In genomic region chr2:28523643-28524117, GRCm38 (mm10) we compare ENCODE assay signal across 8 mouse cellular contexts. TPM values are rescaled to one million over a fixed set of nuclear protein-coding genes. Genes with fewer than 3 reads are reported as not detected.
A peak's percentile ranks its signal among the peaks of the same experiment; 100 is the strongest.
DNase-seq lines count a peak whose midpoint lies in the region; ATAC-seq and TF ChIP-seq lines count a peak whose summit lies in the region.

No protein-coding gene starts in this region.

- H3K9ac ChIP-seq in heart, embryonic 12.5 days, result no peak overlapping the region
- no peak overlapping the region for H3K9ac ChIP-seq in kidney, embryonic 15.5 days
- no peak overlapping the region for H3K9ac ChIP-seq in liver, adult 2 months (ENCODE audit: low read depth, low read length)
- H3K9ac ChIP-seq in midbrain, postnatal 0 days (replicated peaks; ENCODE audit: low read length, poor library complexity, severe bottlenecking), result no peak overlapping the region

- no peaks in the 10 kb centered on the region for H3K36me3 ChIP-seq in heart, embryonic 12.5 days
- peaks cover 2% of the 10 kb centered on the region; the same call in 1 of the 2 replicates for H3K36me3 ChIP-seq in kidney, embryonic 15.5 days
- H3K36me3 ChIP-seq in liver, adult 2 months (ENCODE audit: control insufficient read depth, insufficient read depth, low read length), result no peaks in the 10 kb centered on the region
- peaks cover 19% of the 10 kb centered on the region for H3K36me3 ChIP-seq in midbrain, postnatal 0 days (ENCODE audit: insufficient read depth, low read length)

- H3K4me3 ChIP-seq in heart, embryonic 12.5 days, result no peak overlapping the region
- no peak overlapping the region for H3K4me3 ChIP-seq in kidney, embryonic 15.5 days (replicated peaks)
- H3K4me3 ChIP-seq in liver, adult 2 months (ENCODE audit: insufficient read depth, low read depth, low read length), result no peak overlapping the region
- no peak overlapping the region for H3K4me3 ChIP-seq in midbrain, postnatal 0 days (ENCODE audit: low read depth, low read length)

- H3K9me3 ChIP-seq in heart, embryonic 12.5 days (replicated peaks), result no peaks in the 10 kb centered on the region
- H3K9me3 ChIP-seq in kidney, embryonic 15.5 days (replicated peaks), result no peaks in the 10 kb centered on the region
- H3K9me3 ChIP-seq in midbrain, postnatal 0 days (ENCODE audit: low read length), result no peaks in the 10 kb centered on the region

- peak; percentile 83 for ATAC-seq in heart, embryonic 12.5 days (ENCODE audit: insufficient number of reproducible peaks, low FRiP score)
- peak; percentile 33; the same call in 1 of the 2 replicates for ATAC-seq in kidney, embryonic 15.5 days (replicated peaks; ENCODE audit: low FRiP score)
- peak; percentile 67 for ATAC-seq in midbrain, postnatal 0 days (ENCODE audit: low FRiP score)

- 24% methylated on average over 5 of the region's 5 CpGs for WGBS in heart, embryonic 12.5 days
- 28% methylated on average over 5 of the region's 5 CpGs for WGBS in kidney, embryonic 15.5 days
- 21% methylated on average over 5 of the region's 5 CpGs for WGBS in liver, adult 2 months
- 4% methylated on average over 5 of the region's 5 CpGs for WGBS in midbrain, postnatal 0 days

- H3K27ac ChIP-seq in heart, embryonic 12.5 days (ENCODE audit: poor library complexity, severe bottlenecking), result peak overlapping the region; percentile 37
- H3K27ac ChIP-seq in kidney, embryonic 15.5 days, result no peak overlapping the region
- H3K27ac ChIP-seq in liver, adult 2 months (replicated peaks; ENCODE audit: insufficient read depth, low read depth, low read length), result no peak overlapping the region
- H3K27ac ChIP-seq in midbrain, postnatal 0 days (ENCODE audit: low read depth, low read length), result peak overlapping the region; percentile 63; the same call in 1 of the 2 replicates

- no peaks in the 10 kb centered on the region for H3K79me2 ChIP-seq in liver, adult 2 months (ENCODE audit: control insufficient read depth, insufficient read depth, low read length)

- H3K4me2 ChIP-seq in heart, embryonic 12.5 days, result no peak overlapping the region
- no peak overlapping the region for H3K4me2 ChIP-seq in kidney, embryonic 15.5 days
- no peak overlapping the region for H3K4me2 ChIP-seq in midbrain, postnatal 0 days (ENCODE audit: low read depth, low read length, poor library complexity, severe bottlenecking)

- peaks cover 37% of the 10 kb centered on the region for H3K4me1 ChIP-seq in heart, embryonic 12.5 days (replicated peaks)
- H3K4me1 ChIP-seq in kidney, embryonic 15.5 days, result peaks cover 55% of the 10 kb centered on the region
- no peaks in the 10 kb centered on the region; the same call in 1 of the 2 replicates for H3K4me1 ChIP-seq in liver, adult 2 months (ENCODE audit: control insufficient read depth, insufficient read depth, low read length)
- peaks cover 26% of the 10 kb centered on the region; the same call in 1 of the 2 replicates for H3K4me1 ChIP-seq in midbrain, postnatal 0 days (ENCODE audit: insufficient read depth, low read length)

- TF ChIP-seq POLR2A in liver, adult 2 months (IDR thresholded peaks at IDR 0.05; ENCODE audit: extremely low read depth, insufficient read depth, low read length), result no peak

- TF ChIP-seq CTCF in liver, adult 2 months (IDR thresholded peaks at IDR 0.05; ENCODE audit: low read depth, low read length), result no peak
- TF ChIP-seq CTCF in midbrain, postnatal 0 days (IDR thresholded peaks at IDR 0.05), result no peak

- no peaks in the 10 kb centered on the region for H3K27me3 ChIP-seq in heart, embryonic 12.5 days (replicated peaks)
- H3K27me3 ChIP-seq in kidney, embryonic 15.5 days, result no peaks in the 10 kb centered on the region
- no peaks in the 10 kb centered on the region for H3K27me3 ChIP-seq in liver, adult 2 months (ENCODE audit: control insufficient read depth, insufficient read depth, low read length)
- H3K27me3 ChIP-seq in midbrain, postnatal 0 days (ENCODE audit: insufficient read depth, low read length), result no peaks in the 10 kb centered on the region

- DNase-seq in embryo, embryonic 10.5 days (ENCODE audit: low spot score), result peak; percentile 40
- no peak for DNase-seq in embryo, embryonic 10 days (ENCODE audit: low spot score)
- DNase-seq in fat pad, adult 2 months (ENCODE audit: extremely low read depth, low read depth, low spot score), result peak; percentile 85
- DNase-seq in liver, adult 2 months (ENCODE audit: extremely low read depth, low read depth, low spot score), result peak; percentile 44
- DNase-seq in midbrain, postnatal 0 days (ENCODE audit: low spot score), result peak; percentile 92
- peak; percentile 76 for DNase-seq in urinary bladder, adult 2 months (ENCODE audit: low spot score)

RNA-seq across cellular contexts. Expression of gene Ralgds, which starts 10.8 kb away (rescaled TPM):
- 21.1 and 22.1 TPM in 2 replicates for polyA plus RNA-seq in heart, embryonic 12.5 days (2016; fragmentation: Nextera tagmentation; extraction: Ambion mirVana)
- 22.6 and 30.5 TPM in 2 replicates for polyA plus RNA-seq in kidney, embryonic 15.5 days (2015; fragmentation: Nextera tagmentation; extraction: Ambion mirVana)
- 1.1 and 1.7 TPM in 2 replicates for total RNA-seq in liver, adult 2 months (2014; rRNA removed)
- polyA plus RNA-seq in liver, adult 2 months (2012; rRNA removed), result 1.5 and 3.0 TPM in 2 replicates
- 212 and 292 TPM in 2 replicates for total RNA-seq in midbrain, postnatal 0 days (2014; rRNA removed)
- polyA plus RNA-seq in midbrain, postnatal 0 days (2015; fragmentation: Nextera tagmentation; extraction: Ambion mirVana), result 82.1 and 84.6 TPM in 2 replicates
- 50.7 and 65.6 TPM in 2 replicates for polyA plus RNA-seq in urinary bladder, adult 2 months (2012; rRNA removed)

RNA-seq across cellular contexts. Expression of gene Gm10134, which starts 17.8 kb away (rescaled TPM):
- polyA plus RNA-seq in heart, embryonic 12.5 days (2016; fragmentation: Nextera tagmentation; extraction: Ambion mirVana), result 0.82 TPM in 1 of 2 replicates, not detected in the other
- 10.6 and 12.6 TPM in 2 replicates for polyA plus RNA-seq in kidney, embryonic 15.5 days (2015; fragmentation: Nextera tagmentation; extraction: Ambion mirVana)
- not detected in 2 replicates for total RNA-seq in liver, adult 2 months (2014; rRNA removed)
- polyA plus RNA-seq in liver, adult 2 months (2012; rRNA removed), result not detected in 2 replicates
- not detected in 2 replicates for total RNA-seq in midbrain, postnatal 0 days (2014; rRNA removed)
- 3.6 and 4.0 TPM in 2 replicates for polyA plus RNA-seq in midbrain, postnatal 0 days (2015; fragmentation: Nextera tagmentation; extraction: Ambion mirVana)
- 0.55 and 1.6 TPM in 2 replicates for polyA plus RNA-seq in urinary bladder, adult 2 months (2012; rRNA removed)

RNA-seq across cellular contexts. Expression of gene Gbgt1, which starts 27.0 kb away (rescaled TPM):
- polyA plus RNA-seq in heart, embryonic 12.5 days (2016; fragmentation: Nextera tagmentation; extraction: Ambion mirVana), result 0.28 and 0.41 TPM in 2 replicates
- 5.8 and 6.5 TPM in 2 replicates for polyA plus RNA-seq in kidney, embryonic 15.5 days (2015; fragmentation: Nextera tagmentation; extraction: Ambion mirVana)
- total RNA-seq in liver, adult 2 months (2014; rRNA removed), result 0.65 and 1.7 TPM in 2 replicates
- polyA plus RNA-seq in liver, adult 2 months (2012; rRNA removed), result 0.66 and 0.86 TPM in 2 replicates
- 3.3 and 5.4 TPM in 2 replicates for total RNA-seq in midbrain, postnatal 0 days (2014; rRNA removed)
- polyA plus RNA-seq in midbrain, postnatal 0 days (2015; fragmentation: Nextera tagmentation; extraction: Ambion mirVana), result 0.75 and 0.81 TPM in 2 replicates
- polyA plus RNA-seq in urinary bladder, adult 2 months (2012; rRNA removed), result 3.2 and 4.0 TPM in 2 replicates

RNA-seq across cellular contexts. Expression of gene Cel, which starts 39.5 kb away (rescaled TPM):
- not detected in 2 replicates for polyA plus RNA-seq in heart, embryonic 12.5 days (2016; fragmentation: Nextera tagmentation; extraction: Ambion mirVana)
- 0.34 TPM in 1 of 2 replicates, not detected in the other for polyA plus RNA-seq in kidney, embryonic 15.5 days (2015; fragmentation: Nextera tagmentation; extraction: Ambion mirVana)
- total RNA-seq in liver, adult 2 months (2014; rRNA removed), result 19.2 and 70.5 TPM in 2 replicates
- 0.11 and 0.37 TPM in 2 replicates for polyA plus RNA-seq in liver, adult 2 months (2012; rRNA removed)
- not detected in 2 replicates for total RNA-seq in midbrain, postnatal 0 days (2014; rRNA removed)
- not detected in 2 replicates for polyA plus RNA-seq in midbrain, postnatal 0 days (2015; fragmentation: Nextera tagmentation; extraction: Ambion mirVana)
- polyA plus RNA-seq in urinary bladder, adult 2 months (2012; rRNA removed), result 0.07 and 0.44 TPM in 2 replicates

RNA-seq across cellular contexts. Expression of gene Mrps2, which starts 55.8 kb away (rescaled TPM):
- 49.6 and 52.9 TPM in 2 replicates for polyA plus RNA-seq in heart, embryonic 12.5 days (2016; fragmentation: Nextera tagmentation; extraction: Ambion mirVana)
- polyA plus RNA-seq in kidney, embryonic 15.5 days (2015; fragmentation: Nextera tagmentation; extraction: Ambion mirVana), result 62.0 and 64.0 TPM in 2 replicates
- 10.9 and 14.3 TPM in 2 replicates for total RNA-seq in liver, adult 2 months (2014; rRNA removed)
- 51.5 and 52.3 TPM in 2 replicates for polyA plus RNA-seq in liver, adult 2 months (2012; rRNA removed)
- 27.7 and 28.2 TPM in 2 replicates for total RNA-seq in midbrain, postnatal 0 days (2014; rRNA removed)
- 38.3 and 42.3 TPM in 2 replicates for polyA plus RNA-seq in midbrain, postnatal 0 days (2015; fragmentation: Nextera tagmentation; extraction: Ambion mirVana)
- 28.2 and 30.9 TPM in 2 replicates for polyA plus RNA-seq in urinary bladder, adult 2 months (2012; rRNA removed)

Comparison
In these comparisons a context has a peak if more than half of its experiments do, and no peak if none do; other contexts are left out.
1. ATAC-seq: peak in every context shown above with its lines; median percentile 83 in heart, embryonic 12.5 days; 67 in midbrain, postnatal 0 days; 33 in kidney, embryonic 15.5 days.
2. H3K27ac ChIP-seq: peak in heart, embryonic 12.5 days (single experiment) and midbrain, postnatal 0 days (single experiment); none in kidney, embryonic 15.5 days (single experiment) and liver, adult 2 months (single experiment).